ENCODE assay signal across 13 mouse cellular contexts in genomic region chr16:92442946-92443345, GRCm38 (mm10). TPM values are rescaled to one million over a fixed set of nuclear protein-coding genes. Genes with fewer than 3 reads are reported as not detected.
DNase-seq lines count a peak whose midpoint lies in the region; ATAC-seq and TF ChIP-seq lines count a peak whose summit lies in the region.
"Had no signal": no experiment of that assay in that cellular context is flagged by ENCODE, and none has a peak within 500 bp of the region (broad histone marks: within the 10 kb centered on the region; RNA-seq: fewer than 3 reads in every experiment).

No protein-coding gene starts in this region.

- no peaks in the 10 kb centered on the region for H3K9me3 ChIP-seq in heart, embryonic 12.5 days (replicated peaks)
- H3K9me3 ChIP-seq in kidney, embryonic 16.5 days (ENCODE audit: low read length): no peaks in the 10 kb centered on the region
- no peaks in the 10 kb centered on the region for H3K9me3 ChIP-seq in stomach, embryonic 15.5 days
- H3K9me3 ChIP-seq: hindbrain, embryonic 12.5 days had no signal

- peak overlapping the region; percentile 5; the same call in 1 of the 2 replicates for H3K4me2 ChIP-seq in heart, embryonic 12.5 days
- no peak overlapping the region for H3K4me2 ChIP-seq in kidney, embryonic 16.5 days (replicated peaks; ENCODE audit: low read depth, low read length)
- H3K4me2 ChIP-seq in stomach, embryonic 15.5 days: no peak overlapping the region
- H3K4me2 ChIP-seq: hindbrain, embryonic 12.5 days had no signal

- no peak; the same call in 1 of the 2 replicates for ATAC-seq in heart, embryonic 12.5 days (ENCODE audit: insufficient number of reproducible peaks, low FRiP score)
- ATAC-seq in kidney, embryonic 16.5 days (ENCODE audit: low FRiP score, low TSS enrichment): no peak
- ATAC-seq in stomach, embryonic 15.5 days (ENCODE audit: insufficient read depth, low FRiP score, low read depth): no peak; the same call in 1 of the 2 replicates
- ATAC-seq: midbrain, embryonic 16.5 days had no signal

- H3K9ac ChIP-seq in heart, embryonic 12.5 days: peak overlapping the region; percentile 9; the same call in 1 of the 2 replicates
- no peak overlapping the region; the same call in 1 of the 2 replicates for H3K9ac ChIP-seq in kidney, embryonic 16.5 days (replicated peaks; ENCODE audit: low read length)
- no peak overlapping the region for H3K9ac ChIP-seq in stomach, embryonic 15.5 days
- H3K9ac ChIP-seq: hindbrain, embryonic 12.5 days had no signal

- no peak for DNase-seq in heart, adult 8-10 months (ENCODE audit: low spot score)
- no peak for DNase-seq in kidney, postnatal 10 days
- DNase-seq in induced T-regulatory cell, adult 2 months (ENCODE audit: low read depth): peak; percentile 19
- no peak for DNase-seq in cerebellum, adult 2 months
- DNase-seq: cerebellum, adult 8-10 months; thymus, adult 2 months had no signal

- peaks cover 65% of the 10 kb centered on the region for H3K4me1 ChIP-seq in heart, embryonic 12.5 days (replicated peaks)
- peaks cover 21% of the 10 kb centered on the region for H3K4me1 ChIP-seq in kidney, embryonic 16.5 days (ENCODE audit: insufficient read depth, low read length)
- H3K4me1 ChIP-seq in stomach, embryonic 15.5 days: peaks cover 6% of the 10 kb centered on the region; the same call in 1 of the 2 replicates
- H3K4me1 ChIP-seq in cerebellum, adult 2 months (ENCODE audit: control insufficient read depth, insufficient read depth, low read length): 0 out of 2 replicates have a peak, but pooled peaks cover under 1% of the 10 kb centered on the region

- peaks cover 10% of the 10 kb centered on the region for H3K27me3 ChIP-seq in heart, embryonic 12.5 days (replicated peaks)
- H3K27me3 ChIP-seq in kidney, embryonic 16.5 days (ENCODE audit: insufficient read depth, low read length): no peaks in the 10 kb centered on the region
- H3K27me3 ChIP-seq in stomach, embryonic 15.5 days (replicated peaks): no peaks in the 10 kb centered on the region
- no peaks in the 10 kb centered on the region for H3K27me3 ChIP-seq in cerebellum, adult 2 months (ENCODE audit: control insufficient read depth, insufficient read depth, low read length)
- H3K27me3 ChIP-seq: hindbrain, embryonic 12.5 days had no signal

- no peak for TF ChIP-seq CTCF in cerebellum, adult 2 months (IDR thresholded peaks at IDR 0.05; ENCODE audit: borderline replicate concordance, insufficient read depth, low read depth, low read length)

- WGBS in heart, embryonic 12.5 days: 80% methylated on average over 4 of the region's 4 CpGs
- 80% methylated on average over 4 of the region's 4 CpGs for WGBS in kidney, embryonic 16.5 days
- 81% methylated on average over 4 of the region's 4 CpGs for WGBS in stomach, embryonic 15.5 days
- WGBS in cerebellum, adult 2 months: 90% methylated on average over 4 of the region's 4 CpGs

- H3K4me3 ChIP-seq in heart, embryonic 12.5 days: no peak overlapping the region
- H3K4me3 ChIP-seq in kidney, embryonic 16.5 days (ENCODE audit: low read length): no peak overlapping the region
- no peak overlapping the region for H3K4me3 ChIP-seq in stomach, embryonic 15.5 days (replicated peaks)
- H3K4me3 ChIP-seq in cerebellum, adult 2 months (replicated peaks; ENCODE audit: insufficient read depth, low read depth, low read length): no peak overlapping the region
- H3K4me3 ChIP-seq: hindbrain, embryonic 12.5 days had no signal

- no peak for TF ChIP-seq POLR2A in cerebellum, adult 2 months (IDR thresholded peaks at IDR 0.05; ENCODE audit: borderline replicate concordance, insufficient read depth, low read length)

- peak overlapping the region; percentile 94 for H3K27ac ChIP-seq in heart, embryonic 12.5 days (ENCODE audit: poor library complexity, severe bottlenecking)
- H3K27ac ChIP-seq in kidney, embryonic 16.5 days (ENCODE audit: low read length): 0 out of 2 replicates have a peak overlapping the region, but pooled peaks have one; percentile 3
- H3K27ac ChIP-seq in stomach, embryonic 15.5 days: peak overlapping the region; percentile 3; the same call in 1 of the 2 replicates
- no peak overlapping the region for H3K27ac ChIP-seq in cerebellum, adult 2 months (ENCODE audit: insufficient read depth, low read length)
- H3K27ac ChIP-seq: hindbrain, embryonic 12.5 days had no signal

- no peaks in the 10 kb centered on the region for H3K36me3 ChIP-seq in heart, embryonic 12.5 days
- H3K36me3 ChIP-seq in kidney, embryonic 16.5 days (ENCODE audit: insufficient read depth, low read length): no peaks in the 10 kb centered on the region
- no peaks in the 10 kb centered on the region for H3K36me3 ChIP-seq in stomach, embryonic 15.5 days
- H3K36me3 ChIP-seq: hindbrain, embryonic 12.5 days had no signal

RNA-seq across cellular contexts. Expression of gene Rcan1, which starts 27.7 kb away (rescaled TPM):
- polyA plus RNA-seq in heart, embryonic 12.5 days (2016; fragmentation: Nextera tagmentation; extraction: Ambion mirVana): 148 and 153 TPM in 2 replicates
- total RNA-seq in heart, adult 8-10 months (2022): 100 to 1,000 TPM in 1 of 4 experiments, 10 to 100 TPM in 3; 51.0 to 123 (median 71.2) TPM
- 33.4 and 33.9 TPM in 2 replicates for polyA plus RNA-seq in kidney, embryonic 16.5 days (2015; fragmentation: Nextera tagmentation; extraction: Ambion mirVana)
- 24.5 TPM in 2 replicates for polyA plus RNA-seq in stomach, embryonic 15.5 days (2015; fragmentation: Nextera tagmentation; extraction: Ambion mirVana)
- polyA plus RNA-seq in cerebellum, adult 2 months (2012; rRNA removed): 32.1 and 35.8 TPM in 2 replicates

RNA-seq across cellular contexts. Expression of gene Clic6, which starts 42.6 kb away (rescaled TPM):
- polyA plus RNA-seq in heart, embryonic 12.5 days (2016; fragmentation: Nextera tagmentation; extraction: Ambion mirVana): 1.7 and 1.8 TPM in 2 replicates
- under 1 TPM; 0.34 to 0.63 (median 0.41) TPM for total RNA-seq in heart, adult 8-10 months (2022)
- 6.9 and 8.1 TPM in 2 replicates for polyA plus RNA-seq in kidney, embryonic 16.5 days (2015; fragmentation: Nextera tagmentation; extraction: Ambion mirVana)
- polyA plus RNA-seq in stomach, embryonic 15.5 days (2015; fragmentation: Nextera tagmentation; extraction: Ambion mirVana): 38.5 and 43.9 TPM in 2 replicates
- polyA plus RNA-seq in cerebellum, adult 2 months (2012; rRNA removed): 7.9 and 14.7 TPM in 2 replicates
- total RNA-seq: gastrocnemius, postnatal 25 days; megakaryocyte-erythroid progenitor cell, adult 5-6 weeks had no signal
